Mouse (Mus musculus) megakaryocyte progenitor cell, adult 5-6 weeks (primary cell): ENCODE data around the gene Egln1. TPM values are rescaled to one million over a fixed set of nuclear protein-coding genes. Genes with fewer than 3 reads are reported as not detected.

Experiments
- ATAC-seq: replicated peaks from 2 replicates; pipeline ENCODE4 v1.8.0; 2016; ENCODE audit warnings: mild to moderate bottlenecking, moderate TSS enrichment, inconsistent platforms; ENCODE audit not compliant: poor library complexity
- total RNA-seq, 2 experiments: library from RNA; stranded (forward) in 1 of 2; stranded (reverse) in 1 of 2; fragments of 157-497, 149-512 nt in 1 of 2; fragments of 200-1000 nt in 1 of 2; gene quantifications; 2 replicates each; pipeline versions ENCODE4 v1.2.3 to v1.2.4; 2015 to 2017

The Egln1 gene
- total RNA-seq (2015): 30.2 and 32.0 TPM in 2 replicates
- total RNA-seq (2017): 21.9 and 25.0 TPM in 2 replicates

DNA sequence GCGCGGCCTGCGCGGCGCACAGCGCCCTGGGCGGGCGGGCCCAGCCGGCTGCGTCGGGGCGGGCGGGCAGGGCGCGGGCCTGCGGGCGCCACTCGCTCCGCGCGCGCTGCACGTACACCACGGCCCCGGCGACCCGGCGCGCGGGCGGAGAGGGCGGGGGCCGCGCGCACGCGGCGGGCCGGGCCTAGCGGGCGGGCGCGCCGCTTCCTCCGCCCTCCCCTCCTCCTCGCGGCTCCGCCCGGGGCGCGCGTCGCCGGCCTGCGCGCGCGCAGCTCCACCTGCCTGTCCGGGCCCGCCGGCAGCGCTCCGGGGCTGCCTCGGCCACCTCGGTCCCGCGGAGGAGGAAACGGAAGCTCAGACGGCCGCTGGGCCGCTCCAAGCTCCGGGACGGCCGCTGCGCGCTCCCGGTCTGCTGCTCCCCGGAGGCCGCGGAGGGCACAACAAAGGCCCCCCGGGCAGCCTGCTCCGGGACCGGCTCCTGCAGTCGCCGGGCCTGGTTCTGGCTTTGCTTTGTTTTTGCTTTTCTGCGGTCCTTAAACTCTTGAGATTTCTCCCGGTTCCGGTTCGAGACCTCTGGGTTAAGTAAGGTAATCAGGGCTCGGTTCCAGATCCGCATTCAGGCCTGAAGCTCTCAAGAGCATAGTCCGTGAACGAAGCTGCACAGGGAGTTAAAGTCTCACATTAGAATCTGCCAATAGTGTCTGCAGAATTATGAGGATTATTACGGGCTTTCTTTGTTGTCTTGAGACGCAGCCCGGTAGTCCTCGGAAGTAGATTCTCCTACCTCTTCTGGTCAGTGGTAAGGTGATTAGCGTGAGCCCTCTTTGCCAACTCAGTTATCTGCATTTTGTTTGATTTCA lies at the start of gene Egln1:
Gene Egln1, minus strand, starts transcription at position 116 of the 860 bp plus-strand sequence.
- ATAC-seq: peak; percentile 66

DNA sequence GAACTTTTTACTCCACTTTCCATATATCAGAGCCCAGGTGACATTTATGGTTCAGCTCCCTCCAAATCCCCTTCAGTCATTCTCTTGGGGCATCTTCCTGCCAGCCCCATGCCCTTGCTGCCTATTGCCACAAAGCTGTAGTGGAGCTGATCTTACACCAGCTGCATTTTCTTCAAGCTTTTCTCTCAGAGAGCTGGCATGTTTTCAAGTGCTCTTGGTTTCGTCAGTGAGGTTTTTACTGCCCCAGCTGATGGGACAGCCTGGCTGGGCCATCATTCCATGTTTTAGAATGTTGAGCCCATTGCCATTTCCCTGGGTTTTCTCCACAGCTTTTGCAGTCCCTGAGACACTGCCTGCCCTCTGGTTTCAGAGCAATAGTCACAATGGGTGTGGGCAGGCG lies 46.7 kb upstream of the Egln1 start:
- no peak for ATAC-seq

DNA sequence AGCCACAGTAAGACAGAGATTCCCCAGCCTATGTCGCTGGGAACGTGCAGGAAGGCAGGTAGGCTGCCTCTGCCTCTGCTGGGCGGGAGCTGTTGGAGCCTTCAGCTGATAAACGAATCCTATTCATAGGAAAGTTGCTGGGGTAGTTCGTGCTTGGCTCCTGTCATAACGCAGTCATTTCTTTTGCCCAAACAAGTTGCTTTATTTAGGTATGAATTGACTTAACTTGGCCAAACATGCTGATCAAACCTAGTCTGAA lies 42.5 kb upstream of the Egln1 start:
- no peak; the same call in 1 of the 2 replicates for ATAC-seq

DNA sequence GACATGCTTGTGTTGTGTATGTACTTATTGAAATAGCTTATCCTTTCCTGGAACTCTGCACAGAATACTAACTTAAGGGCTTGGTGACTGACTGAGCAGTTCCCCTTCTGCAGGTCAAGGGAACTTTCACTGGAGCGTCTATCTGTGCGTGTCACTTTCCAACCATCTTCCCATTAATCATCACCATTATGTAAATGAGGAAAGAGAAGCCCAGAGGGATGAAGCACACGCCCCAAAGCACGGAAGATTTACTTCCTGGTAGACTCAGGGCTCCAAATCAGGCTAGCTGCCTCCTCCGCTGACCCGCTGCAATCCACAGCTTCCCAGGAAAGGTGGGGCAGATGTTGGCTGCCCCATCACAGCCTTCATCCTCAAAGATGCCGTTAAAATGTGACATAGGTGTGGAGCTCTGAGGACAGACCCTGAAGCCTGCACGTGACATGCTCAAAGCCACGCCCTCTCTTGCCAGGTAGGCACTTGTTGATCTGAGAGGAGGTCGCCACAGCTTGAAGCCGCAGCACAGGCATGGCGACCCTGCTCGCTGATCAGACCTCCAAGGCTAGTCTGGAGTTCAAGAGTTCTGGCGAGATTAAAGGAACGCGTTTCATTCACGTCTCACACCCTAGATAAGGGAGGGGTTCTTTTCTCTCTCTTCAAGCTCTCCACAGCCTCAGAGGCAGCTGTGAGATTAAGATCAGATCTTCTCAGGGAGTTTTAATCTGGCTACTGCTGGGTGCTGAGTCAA lies 42.0 kb upstream of the Egln1 start:
- ATAC-seq: peak; percentile 6; the same call in 1 of the 2 replicates

DNA sequence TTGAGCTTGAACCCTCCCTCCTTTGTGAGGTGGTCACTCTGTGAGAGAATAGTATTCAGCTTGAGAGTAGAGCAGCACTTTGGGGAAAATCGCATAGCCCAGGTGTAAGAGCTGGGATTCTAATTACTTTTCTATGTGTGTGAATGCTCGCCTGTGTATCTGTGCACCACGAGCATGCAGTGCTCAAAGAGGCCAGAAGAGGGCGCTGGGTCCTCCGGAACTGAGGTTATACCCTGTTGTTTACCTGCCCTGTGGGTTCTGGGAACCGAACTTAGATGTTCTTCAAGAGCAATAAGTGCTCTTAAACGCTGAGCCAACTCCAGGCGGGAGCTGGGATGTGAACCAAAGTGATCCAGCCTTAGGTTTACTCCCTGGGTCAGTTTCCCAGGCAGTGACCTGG lies 31.7 kb upstream of the Egln1 start:
- ATAC-seq: no peak

GRCm38 (mm10) chr8:124980036-124980435 lies 30.9 kb upstream of the Egln1 start:
- no peak for ATAC-seq

GRCm38 (mm10) chr8:124978026-124978425 lies 28.9 kb upstream of the Egln1 start:
- no peak for ATAC-seq

GRCm38 (mm10) chr8:124976211-124976610 lies 27.1 kb upstream of the Egln1 start:
- no peak for ATAC-seq

DNA sequence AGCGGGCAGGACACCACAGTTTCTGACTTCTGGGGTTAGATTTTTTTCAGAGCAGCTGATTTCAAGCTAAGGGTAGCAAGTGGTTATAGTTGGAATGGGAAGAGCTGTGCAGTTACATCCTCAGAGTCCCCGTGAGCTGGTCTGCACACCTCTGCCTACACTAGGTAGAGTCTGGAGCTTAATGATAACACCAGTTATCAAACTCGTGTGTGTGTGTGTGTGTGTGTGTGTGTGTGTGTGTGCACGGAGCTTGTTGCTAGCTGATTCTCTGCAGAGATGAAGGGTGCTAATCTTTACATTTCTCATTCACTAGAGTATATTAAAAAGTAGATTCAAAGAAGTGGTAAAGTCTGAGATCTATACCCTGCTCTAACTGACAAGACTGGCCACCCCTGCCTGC lies 25.1 kb upstream of the Egln1 start:
- ATAC-seq: no peak

- ATAC-seq: no peak
Observed at GRCm38 (mm10) chr8:124973221-124973620, 24.1 kb upstream of the Egln1 start.

DNA sequence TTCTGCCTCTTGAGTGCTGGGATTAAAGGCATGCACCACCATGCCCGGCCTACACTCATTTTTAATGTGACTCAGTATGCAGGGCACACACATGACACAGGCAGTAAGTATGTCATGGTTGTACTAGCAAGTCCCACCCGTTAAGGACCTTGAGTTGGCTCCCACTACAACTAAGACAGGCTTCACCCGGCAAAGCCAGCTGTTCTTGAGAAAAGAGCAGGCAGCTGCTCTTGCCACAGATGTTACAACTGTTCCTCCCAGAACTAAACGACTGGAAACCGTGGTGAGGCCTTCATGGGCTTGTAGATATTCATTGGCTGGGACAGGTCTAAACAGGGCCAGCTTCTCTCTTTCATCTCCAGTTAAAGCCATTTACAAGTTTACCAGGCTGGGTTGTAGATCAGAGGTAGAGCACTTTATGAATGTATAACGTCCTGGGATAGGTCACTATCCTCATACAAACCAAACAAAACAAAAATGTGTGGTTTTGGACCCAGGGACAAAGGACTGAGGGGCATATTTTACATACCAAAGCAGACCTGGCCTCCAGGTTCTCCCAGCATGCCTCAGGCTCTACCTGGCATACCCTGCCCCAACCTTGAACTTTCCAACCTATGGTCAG lies 21.3 kb upstream of the Egln1 start:
- no peak for ATAC-seq

DNA sequence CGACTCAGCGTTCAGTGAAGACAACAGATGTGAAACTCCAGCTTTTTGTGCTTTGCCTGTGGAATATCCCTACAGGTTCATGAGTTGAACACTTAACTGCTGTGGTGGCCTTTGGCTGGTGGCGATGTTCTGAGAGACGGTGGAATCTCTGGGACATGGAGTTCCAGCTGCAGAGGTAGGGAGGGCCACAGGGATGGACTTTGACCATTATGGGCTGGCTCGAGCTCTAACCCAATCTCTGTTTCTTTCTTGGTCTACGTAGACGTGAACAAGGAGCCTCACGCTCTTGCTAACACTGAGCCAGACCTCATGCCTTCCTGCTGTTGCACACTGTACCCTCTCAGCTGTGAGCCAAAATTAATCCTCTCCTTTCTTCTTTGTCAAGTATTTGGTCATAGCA lies 15.8 kb upstream of the Egln1 start:
- ATAC-seq: no peak

GRCm38 (mm10) chr8:124963246-124963645 lies 14.1 kb upstream of the Egln1 start:
- no peak for ATAC-seq

- no peak for ATAC-seq
Observed at GRCm38 (mm10) chr8:124960226-124960880, 11.2 kb upstream of the Egln1 start.

- peak; percentile 73 for ATAC-seq
Observed at GRCm38 (mm10) chr8:124959462-124960225, 10.5 kb upstream of the Egln1 start.

- no peak for ATAC-seq
Observed at GRCm38 (mm10) chr8:124954572-124955082, 5.5 kb upstream of the Egln1 start.

GRCm38 (mm10) chr8:124953188-124953587 lies 4.1 kb upstream of the Egln1 start:
- ATAC-seq: no peak

GRCm38 (mm10) chr8:124950865-124951264 lies 1.7 kb upstream of the Egln1 start:
- ATAC-seq: no peak

GRCm38 (mm10) chr8:124950069-124950456 lies 939 bp upstream of the Egln1 start:
- ATAC-seq: no peak

- ATAC-seq: no peak
Observed at GRCm38 (mm10) chr8:124948733-124949111, 402 bp downstream of the Egln1 start.
